Mouse (Mus musculus) heart, adult 2 months (tissue): Measurements from ENCODE around the gene Arrdc2.

Experiments
- CTCF ChIP-seq: fragments of 200-600 bp; IDR thresholded peaks from 2 replicates; pipeline ENCODE4 v1.8.1; 2022; ENCODE audit warnings: antibody characterized with exemption, mild to moderate bottlenecking, moderate library complexity
- POLR2A ChIP-seq: fragments of 200-500 bp; IDR thresholded peaks from 2 replicates; pipeline ENCODE4 v1.6.1; 2011; ENCODE audit warnings: mild to moderate bottlenecking, low read depth, low read length, control low read depth; ENCODE audit not compliant: insufficient read depth

DNA sequence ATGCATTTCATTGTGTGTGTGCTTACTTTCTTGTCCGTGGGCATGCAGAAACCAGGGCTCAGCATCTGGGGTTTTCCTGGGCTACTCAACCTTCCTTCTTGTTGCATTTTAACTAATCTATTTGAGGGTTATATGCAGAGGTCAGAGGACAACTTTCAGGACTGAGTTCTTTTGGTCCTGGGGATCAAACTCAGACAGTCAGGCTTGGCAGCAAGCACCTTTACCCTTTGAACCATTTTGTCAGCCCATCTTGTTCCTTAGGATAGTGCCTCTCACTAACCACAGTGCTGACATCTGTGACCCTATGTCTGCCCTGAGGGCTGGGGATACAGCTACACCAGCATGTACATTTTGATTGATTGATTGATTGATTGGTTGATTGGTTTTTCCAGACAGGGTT, 11.7 kb downstream of the Arrdc2 start:
- TF ChIP-seq CTCF (no peak), POLR2A (no peak)
